Mouse (Mus musculus) cerebellum, adult 2 months (tissue): ENCODE measurements around the gene Sod1.

Experiments
- CTCF ChIP-seq: fragments of 200-500 bp; IDR thresholded peaks from 2 replicates; pipeline ENCODE4 v1.5.1; 2011; ENCODE audit warnings: low read depth, mild to moderate bottlenecking, control low read depth, low read length, moderate library complexity, borderline replicate concordance; ENCODE audit not compliant: insufficient read depth
- POLR2A ChIP-seq: fragments of 200-500 bp; IDR thresholded peaks from 2 replicates; pipeline ENCODE4 v1.6.1; 2011; ENCODE audit warnings: low read length, control low read depth, borderline replicate concordance; ENCODE audit not compliant: insufficient read depth

DNA sequence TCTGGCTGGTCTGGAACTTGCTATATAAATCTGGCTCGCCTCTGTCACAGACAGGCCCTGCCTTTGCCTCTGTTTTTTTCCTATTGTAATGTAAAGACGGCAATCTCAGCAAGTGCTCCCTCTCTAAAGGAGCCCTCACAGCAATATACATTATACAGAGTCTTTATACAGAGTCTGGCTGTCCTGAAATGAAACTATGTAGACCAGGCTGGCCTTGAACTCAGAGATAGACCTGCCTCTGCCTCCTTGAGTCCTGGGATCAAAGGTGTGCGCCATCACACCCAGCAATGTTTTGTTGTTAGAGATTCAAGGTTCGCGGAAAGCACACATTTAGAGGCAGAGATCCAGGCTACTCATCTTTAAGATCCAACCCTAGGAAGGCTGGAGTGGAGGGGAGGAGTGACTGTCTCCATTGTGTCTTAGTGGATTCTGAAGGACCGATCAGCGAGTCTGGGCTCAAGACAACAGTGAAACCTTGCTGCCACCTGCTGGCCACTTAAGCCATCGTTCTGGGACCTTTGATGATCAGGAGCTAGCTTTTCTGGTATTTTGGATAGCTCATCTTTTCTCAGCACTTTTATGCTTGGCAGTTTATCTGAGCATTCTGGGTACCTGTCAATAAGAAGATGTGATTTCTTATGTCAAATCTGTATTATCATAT lies 34.5 kb upstream of the Sod1 start:
- TF ChIP-seq CTCF (peak; percentile 98), POLR2A (no peak)
